Mouse (Mus musculus) CH12.LX (cell line): ENCODE results near the gene Ptcd2. TPM values are rescaled to one million over a fixed set of nuclear protein-coding genes. Genes with fewer than 3 reads are reported as not detected.

Experiments used
- DNase-seq: peaks from one replicate; pipeline ENCODE4 v3.0.0-alpha.2; 2013; ENCODE audit errors: extremely low read depth
- H3K27ac ChIP-seq: 2 replicates; pipeline ENCODE4 v1.5.1; 2012; ENCODE audit warnings: low read depth, mild to moderate bottlenecking, control low read depth, moderate library complexity; ENCODE audit not compliant: insufficient read depth
- H3K27me3 ChIP-seq: replicated peaks from 2 replicates; pipeline ENCODE3; 2012; ENCODE audit warnings: inconsistent platforms
- H3K36me3 ChIP-seq, 2 experiments: replicated peaks in 1 of 2; 2 replicates each; pipeline versions ENCODE3 to v1.6.1; 2012; ENCODE audit warnings: inconsistent platforms in 1 of 2, low read length in 1 of 2, mild to moderate bottlenecking in 1 of 2, mixed read lengths in 1 of 2, moderate library complexity in 1 of 2; ENCODE audit not compliant: control insufficient read depth in 1 of 2, insufficient read depth in 1 of 2
- H3K4me1 ChIP-seq, 2 experiments: 2 replicates each; pipeline ENCODE4 v1.6.1; 2012; ENCODE audit warnings: inconsistent platforms in 1 of 2, moderate library complexity in 1 of 2; ENCODE audit not compliant: insufficient read depth in 2 of 2, control insufficient read depth in 1 of 2
- H3K4me2 ChIP-seq: 2 replicates; pipeline ENCODE4 v1.6.1; 2012; ENCODE audit warnings: low read depth, mild to moderate bottlenecking, control low read depth; ENCODE audit not compliant: poor library complexity, insufficient read depth, severe bottlenecking
- H3K4me3 ChIP-seq, 3 experiments: fragments of 150-350 bp in 1 of 3; sonication (generic) in 1 of 3; replicated peaks in 1 of 3; 2 replicates each; pipeline versions ENCODE3 to v1.5.1; 2011 to 2012; ENCODE audit warnings: low read depth in 2 of 3, low read length in 2 of 3, mild to moderate bottlenecking in 2 of 3, moderate library complexity in 2 of 3, control low read depth in 1 of 3, improper control_type of control experiment in 1 of 3, inconsistent platforms in 1 of 3, mixed read lengths in 1 of 3; ENCODE audit not compliant: poor library complexity in 1 of 3
- H3K79me2 ChIP-seq: replicated peaks from 2 replicates; pipeline ENCODE4 v1.6.1; 2012; ENCODE audit warnings: mild to moderate bottlenecking, moderate library complexity; ENCODE audit not compliant: control insufficient read depth, poor library complexity, insufficient read depth, severe bottlenecking; ENCODE audit errors: extremely low read depth
- H3K9ac ChIP-seq: 2 replicates; pipeline ENCODE4 v1.6.1; 2012; ENCODE audit warnings: low read depth, mild to moderate bottlenecking, control low read depth, moderate library complexity; ENCODE audit not compliant: insufficient read depth
- H3K9me3 ChIP-seq: replicated peaks from 2 replicates; pipeline ENCODE3; 2012; ENCODE audit warnings: low read length, inconsistent platforms, mixed read lengths
- CHD2 ChIP-seq: IDR thresholded peaks from 2 replicates; pipeline ENCODE4 v1.6.1; 2011; ENCODE audit warnings: low read length, improper control_type of control experiment
- CTCF ChIP-seq, 2 experiments: IDR thresholded peaks in 1 of 2; conservative IDR thresholded peaks in 1 of 2; 2 replicates each; pipeline ENCODE4 v1.5.1; 2011 to 2012; ENCODE audit warnings: low read depth in 2 of 2, low read length in 2 of 2, improper control_type of control experiment in 1 of 2, inconsistent platforms in 1 of 2, mild to moderate bottlenecking in 1 of 2, moderate library complexity in 1 of 2
- HCFC1 ChIP-seq: IDR thresholded peaks from 2 replicates; pipeline ENCODE4 v1.6.1; 2012; ENCODE audit warnings: low read depth, mild to moderate bottlenecking, inconsistent platforms, low read length, improper control_type of control experiment
- IRF4 ChIP-seq: IDR thresholded peaks from 2 replicates; pipeline ENCODE4 v1.6.1; 2014; ENCODE audit warnings: low read depth, mild to moderate bottlenecking, inconsistent platforms, low read length, improper control_type of control experiment
- JUN ChIP-seq: IDR thresholded peaks from 2 replicates; pipeline ENCODE4 v1.6.1; 2011; ENCODE audit warnings: low read depth, mild to moderate bottlenecking, low read length, improper control_type of control experiment, moderate library complexity; ENCODE audit not compliant: insufficient read depth
- KAT2A ChIP-seq: IDR thresholded peaks from 2 replicates; pipeline ENCODE4 v1.6.1; 2012; ENCODE audit warnings: low read length, improper control_type of control experiment, inconsistent platforms; ENCODE audit not compliant: insufficient replicate concordance
- MEF2A ChIP-seq: IDR thresholded peaks from 2 replicates; pipeline ENCODE4 v1.6.1; 2014; ENCODE audit warnings: low read depth, mild to moderate bottlenecking, inconsistent platforms, low read length, improper control_type of control experiment, borderline replicate concordance
- MXI1 ChIP-seq: IDR thresholded peaks from 2 replicates; pipeline ENCODE4 v1.6.1; 2011; ENCODE audit warnings: mild to moderate bottlenecking, low read depth, low read length, improper control_type of control experiment
- POLR2A ChIP-seq: IDR thresholded peaks from 2 replicates; pipeline ENCODE4 v1.6.1; 2011; ENCODE audit warnings: low read depth, mild to moderate bottlenecking, improper control_type of control experiment, low read length
- TBP ChIP-seq: conservative IDR thresholded peaks from 2 replicates; pipeline ENCODE4 v1.6.1; 2011; ENCODE audit warnings: low read depth, low read length, improper control_type of control experiment
- UBTF ChIP-seq: IDR thresholded peaks from 2 replicates; pipeline ENCODE4 v1.6.1; 2012; ENCODE audit warnings: low read depth, mild to moderate bottlenecking, inconsistent platforms, low read length, improper control_type of control experiment, moderate library complexity
- USF1 ChIP-seq: IDR thresholded peaks from 2 replicates; pipeline ENCODE4 v1.6.1; 2014; ENCODE audit warnings: low read depth, mild to moderate bottlenecking, inconsistent platforms, low read length, improper control_type of control experiment
- ZC3H11A ChIP-seq: IDR thresholded peaks from 2 replicates; pipeline ENCODE4 v1.6.1; 2012; ENCODE audit warnings: low read depth, mild to moderate bottlenecking, inconsistent platforms, low read length, improper control_type of control experiment
- ZMIZ1 ChIP-seq: IDR thresholded peaks from 2 replicates; pipeline ENCODE4 v1.6.1; 2012; ENCODE audit warnings: low read depth, mild to moderate bottlenecking, inconsistent platforms, low read length, improper control_type of control experiment
- dilution Hi-C: fragments of 300-500 bp; cut with MboI; formaldehyde crosslinking; loops from 2 replicates; pipeline ENCODE4 v1.14.3; 2020; ENCODE audit warnings: low sequenced_read_pairs; ENCODE audit not compliant: extremely low pct_unique_long_range_greater_than_20kb, extremely low pct_ligation_motif_present
- in situ Hi-C: fragments of 300-500 bp; cut with MboI; formaldehyde crosslinking; loops from 3 replicates; pipeline ENCODE4 v1.14.3; 2019; ENCODE audit warnings: low sequenced_read_pairs, low pct_ligation_motif_present, low pct_unique_long_range_greater_than_20kb, mixed read lengths
- polyA plus RNA-seq: library from polyadenylated mRNA; unstranded; fragments of >175 nt; gene quantifications from 2 replicates; pipeline ENCODE4 v1.2.1, GENCODE M21; 2012; ENCODE audit warnings: low read depth; ENCODE audit not compliant: insufficient read length
- total RNA-seq, 2 experiments: library from RNA; depleted of rRNA; stranded (reverse); fragments of 300-350 nt in 1 of 2; fragments of >200 nt in 1 of 2; gene quantifications; 2 replicates each; pipeline ENCODE4 v1.2.3; 2012 to 2014

The Ptcd2 gene
- total and polyA plus RNA-seq, 3 experiments, result 32.4 to 92.9 (median 52.2) TPM

GRCm38 (mm10) chr13:99387901-99388811 lies 43.7 kb upstream of the Ptcd2 start:
- H3K36me3 ChIP-seq, result peaks cover 14 to 68% of the 10 kb centered on the region in 2 experiments
- no peak overlapping the region for H3K27ac ChIP-seq
- H3K4me1 ChIP-seq, result peaks cover 4 to 27% of the 10 kb centered on the region in 2 experiments; a peak in 3 of 4 replicates
- H3K9ac ChIP-seq, result no peak overlapping the region
- no peak overlapping the region for H3K4me2 ChIP-seq
- dilution Hi-C loops (loop anchor here (25.0 kb wide), 1 partner anchor 124 kb away; the partner anchor contains the start of gene Map1b), in situ Hi-C loops (no loop called here)
- no peaks in the 10 kb centered on the region for H3K9me3 ChIP-seq
- TF ChIP-seq ZMIZ1 (no peak), MXI1 (no peak), JUN (no peak), CHD2 (no peak), USF1 (no peak), HCFC1 (no peak), IRF4 (no peak), TBP (no peak), UBTF (no peak), ZC3H11A (no peak), MEF2A (no peak), CTCF (conservative IDR thresholded peaks at IDR 0.05 in 1 of 2, IDR thresholded peaks at IDR 0.05 in 1 of 2; ENCODE audit: low read depth in 2 of 2, low read length in 2 of 2) (no peak), POLR2A (no peak), KAT2A (no peak)
- H3K27me3 ChIP-seq, result no peaks in the 10 kb centered on the region
- DNase-seq, result no peak
- H3K79me2 ChIP-seq, result no peaks in the 10 kb centered on the region
- H3K4me3 ChIP-seq, result no peak overlapping the region

DNA sequence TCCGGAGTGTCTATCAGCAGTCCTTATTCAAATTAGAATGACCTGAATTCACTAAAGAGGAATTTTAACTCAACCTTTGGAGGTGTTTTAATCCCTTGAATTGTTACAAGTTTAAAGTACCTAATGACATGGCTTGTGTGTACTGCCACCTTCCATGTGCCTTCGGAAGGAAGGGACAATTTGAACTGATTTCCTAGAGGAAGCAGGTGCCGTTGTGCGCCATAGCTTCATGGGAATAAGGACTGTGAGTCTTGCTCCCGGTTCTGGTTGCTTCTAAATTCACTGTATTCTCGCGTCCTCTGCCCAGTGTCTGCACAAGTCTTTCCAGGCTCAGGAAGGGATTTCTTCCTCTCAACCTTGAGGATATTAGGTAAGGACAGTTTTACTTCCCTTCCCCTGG lies 41.8 kb upstream of the Ptcd2 start:
- Histone ChIP-seq H3K9me3 (no peaks in the 10 kb centered on the region), H3K4me3 (no peak overlapping the region), H3K9ac (no peak overlapping the region)
- dilution Hi-C loops, result loop anchor here (25.0 kb wide), 1 partner anchor 126 kb away; the partner anchor contains the start of gene Map1b
- TF ChIP-seq MXI1, result no peak
- TF ChIP-seq, all 38 proteins: peak for 0
- Histone ChIP-seq H3K79me2 (no peaks in the 10 kb centered on the region), H3K27ac (no peak overlapping the region), H3K4me1 (peaks cover 4 to 24% of the 10 kb centered on the region in 2 experiments; a peak in 3 of 4 replicates), H3K27me3 (no peaks in the 10 kb centered on the region), H3K4me2 (no peak overlapping the region), H3K36me3 (peaks cover 18 to 71% of the 10 kb centered on the region in 2 experiments)
- no peak for DNase-seq
- in situ Hi-C loops, result no loop called here
